Mouse (Mus musculus) hindbrain, embryonic 16.5 days (tissue): ENCODE measurements around the gene Fam227b. TPM values are rescaled to one million over a fixed set of nuclear protein-coding genes. Genes with fewer than 3 reads are reported as not detected.

Experiments used
- ATAC-seq: fragments of 200-750 bp; cut with Nextera tagmentation; 2 replicates; pipeline ENCODE4 v1.8.0; 2017; ENCODE audit warnings: moderate TSS enrichment, moderate library complexity
- H3K27ac ChIP-seq: fragments of 300-500 bp; sonication (generic); 2 replicates; pipeline ENCODE4 v1.5.1; 2014; ENCODE audit warnings: low read depth, mild to moderate bottlenecking, control low read depth, low read length, moderate library complexity
- H3K27me3 ChIP-seq: fragments of 300-500 bp; sonication (generic); replicated peaks from 2 replicates; pipeline ENCODE4 v1.6.1; 2014; ENCODE audit warnings: low read length; ENCODE audit not compliant: control insufficient read depth, insufficient read depth
- H3K36me3 ChIP-seq: fragments of 300-500 bp; sonication (generic); 2 replicates; pipeline ENCODE4 v1.6.1; 2014; ENCODE audit warnings: mild to moderate bottlenecking, low read length, moderate library complexity, mixed read lengths; ENCODE audit not compliant: control insufficient read depth, insufficient read depth
- H3K4me1 ChIP-seq: fragments of 300-500 bp; sonication (generic); 2 replicates; pipeline ENCODE4 v1.6.1; 2014; ENCODE audit warnings: low read depth, low read length; ENCODE audit not compliant: control insufficient read depth, insufficient read depth
- H3K4me2 ChIP-seq: fragments of 300-500 bp; sonication (generic); 2 replicates; pipeline ENCODE4 v1.6.1; 2014; ENCODE audit warnings: mild to moderate bottlenecking, low read length, control low read depth, moderate library complexity
- H3K4me3 ChIP-seq: fragments of 300-500 bp; sonication (generic); 2 replicates; pipeline ENCODE4 v1.5.1; 2014; ENCODE audit warnings: mild to moderate bottlenecking, low read length, control low read depth, moderate library complexity
- H3K9ac ChIP-seq: fragments of 300-500 bp; sonication (generic); 2 replicates; pipeline ENCODE4 v1.6.1; 2014; ENCODE audit warnings: low read depth, mild to moderate bottlenecking, control low read depth, low read length, moderate library complexity
- H3K9me3 ChIP-seq: fragments of 300-500 bp; sonication (generic); 2 replicates; pipeline ENCODE4 v1.6.1; 2014; ENCODE audit warnings: mild to moderate bottlenecking, low read length, moderate library complexity; ENCODE audit not compliant: control insufficient read depth
- WGBS: fragments of 180-500 bp; shearing (Covaris S2); extraction: QIAGEN DNeasy Blood & Tissue Kit; methylation state at CpG from one replicate; pipeline ENCODE4 v1.1.7; 2014; 5-methylcytosine and 5-hydroxymethylcytosine counted together
- polyA plus RNA-seq: library from polyadenylated mRNA; unstranded; fragments of >200 nt; fragmentation: Nextera tagmentation; extraction: Ambion mirVana; gene quantifications from 2 replicates; pipeline ENCODE4 v1.2.1, GENCODE M21; 2015

Gene Fam227b
- polyA plus RNA-seq, 1 experiment from 2014 or later = not detected

GRCm38 (mm10) chr2:126165277-126166018 is 13.6 kb upstream of the Fam227b start:
- Histone ChIP-seq H3K9ac (no peak overlapping the region), H3K9me3 (no peaks in the 10 kb centered on the region), H3K27me3 (no peaks in the 10 kb centered on the region), H3K27ac (no peak overlapping the region), H3K4me3 (no peak overlapping the region), H3K4me1 (no peaks in the 10 kb centered on the region), H3K4me2 (no peak overlapping the region), H3K36me3 (peaks cover 9% of the 10 kb centered on the region)
- WGBS = 94% methylated on average over 5 of the region's 5 CpGs
- no peak for ATAC-seq

- Histone ChIP-seq H3K4me3 (no peak overlapping the region), H3K27ac (no peak overlapping the region), H3K9me3 (no peaks in the 10 kb centered on the region), H3K27me3 (no peaks in the 10 kb centered on the region), H3K4me1 (no peaks in the 10 kb centered on the region; the same call in 1 of the 2 replicates), H3K4me2 (no peak overlapping the region), H3K36me3 (no peaks in the 10 kb centered on the region), H3K9ac (no peak overlapping the region)
- no peak for ATAC-seq
Observed at GRCm38 (mm10) chr2:126147723-126148122, 4.1 kb downstream of the Fam227b start.

GRCm38 (mm10) chr2:126094616-126095015 is 57.2 kb downstream of the Fam227b start:
- no peaks in the 10 kb centered on the region for H3K4me1 ChIP-seq
- no peak overlapping the region for H3K27ac ChIP-seq
- H3K4me3 ChIP-seq = no peak overlapping the region
- H3K9me3 ChIP-seq = no peaks in the 10 kb centered on the region
- H3K36me3 ChIP-seq = no peaks in the 10 kb centered on the region
- 91% methylated on average over 4 of the region's 4 CpGs for WGBS
- no peaks in the 10 kb centered on the region for H3K27me3 ChIP-seq
- ATAC-seq = no peak
- no peak overlapping the region for H3K9ac ChIP-seq
- no peak overlapping the region for H3K4me2 ChIP-seq

GRCm38 (mm10) chr2:126090432-126090831 is 61.4 kb downstream of the Fam227b start:
- Histone ChIP-seq H3K4me1 (no peaks in the 10 kb centered on the region), H3K36me3 (no peaks in the 10 kb centered on the region), H3K9me3 (no peaks in the 10 kb centered on the region), H3K27ac (no peak overlapping the region), H3K27me3 (no peaks in the 10 kb centered on the region), H3K4me3 (no peak overlapping the region), H3K9ac (no peak overlapping the region), H3K4me2 (no peak overlapping the region)
- WGBS = 56% methylated on average over 5 of the region's 5 CpGs
- no peak for ATAC-seq

- WGBS = 75% methylated on average over 8 of the region's 8 CpGs
- H3K4me3 ChIP-seq = no peak overlapping the region
- no peaks in the 10 kb centered on the region for H3K27me3 ChIP-seq
- no peak overlapping the region for H3K27ac ChIP-seq
- H3K4me2 ChIP-seq = no peak overlapping the region
- no peaks in the 10 kb centered on the region for H3K36me3 ChIP-seq
- no peaks in the 10 kb centered on the region for H3K4me1 ChIP-seq
- no peak for ATAC-seq
- no peaks in the 10 kb centered on the region for H3K9me3 ChIP-seq
- H3K9ac ChIP-seq = no peak overlapping the region
Observed at GRCm38 (mm10) chr2:126086187-126086586, 65.6 kb downstream of the Fam227b start.

- ATAC-seq = no peak
- no peaks in the 10 kb centered on the region for H3K36me3 ChIP-seq
- no peaks in the 10 kb centered on the region for H3K9me3 ChIP-seq
- no peaks in the 10 kb centered on the region for H3K4me1 ChIP-seq
- no peak overlapping the region for H3K4me3 ChIP-seq
- WGBS = 72% methylated on average over 3 of the region's 3 CpGs
- H3K27ac ChIP-seq = no peak overlapping the region
- no peaks in the 10 kb centered on the region for H3K27me3 ChIP-seq
- H3K4me2 ChIP-seq = no peak overlapping the region
- no peak overlapping the region for H3K9ac ChIP-seq
Observed at GRCm38 (mm10) chr2:126084326-126084725, 67.5 kb downstream of the Fam227b start.

- WGBS = 77% methylated on average over 2 of the region's 2 CpGs
- Histone ChIP-seq H3K27me3 (no peaks in the 10 kb centered on the region), H3K9ac (no peak overlapping the region), H3K4me1 (no peaks in the 10 kb centered on the region), H3K36me3 (no peaks in the 10 kb centered on the region), H3K9me3 (no peaks in the 10 kb centered on the region), H3K27ac (no peak overlapping the region), H3K4me2 (no peak overlapping the region), H3K4me3 (no peak overlapping the region)
- no peak for ATAC-seq
Observed at GRCm38 (mm10) chr2:126079086-126079485, 72.7 kb downstream of the Fam227b start.

GRCm38 (mm10) chr2:126076506-126076905 is 75.3 kb downstream of the Fam227b start:
- no peak for ATAC-seq
- no peak overlapping the region for H3K9ac ChIP-seq
- WGBS = 96% methylated on average over 6 of the region's 6 CpGs
- no peaks in the 10 kb centered on the region for H3K4me1 ChIP-seq
- H3K4me3 ChIP-seq = no peak overlapping the region
- H3K4me2 ChIP-seq = no peak overlapping the region
- no peaks in the 10 kb centered on the region for H3K9me3 ChIP-seq
- no peaks in the 10 kb centered on the region for H3K36me3 ChIP-seq
- no peak overlapping the region for H3K27ac ChIP-seq
- H3K27me3 ChIP-seq = no peaks in the 10 kb centered on the region

GRCm38 (mm10) chr2:126073744-126074143 is 78.1 kb downstream of the Fam227b start:
- no peak overlapping the region for H3K4me2 ChIP-seq
- WGBS = 90% methylated on average over 4 of the region's 4 CpGs
- no peak overlapping the region for H3K4me3 ChIP-seq
- H3K4me1 ChIP-seq = no peaks in the 10 kb centered on the region
- H3K27ac ChIP-seq = no peak overlapping the region
- no peaks in the 10 kb centered on the region for H3K36me3 ChIP-seq
- no peak for ATAC-seq
- H3K9ac ChIP-seq = no peak overlapping the region
- H3K9me3 ChIP-seq = no peaks in the 10 kb centered on the region
- no peaks in the 10 kb centered on the region for H3K27me3 ChIP-seq
